Mouse (Mus musculus) fibroblast of lung, adult 2 months (primary cell): ENCODE data around the gene 5330417C22Rik.
"Not testable (repeated sequence)": the region's sequence is repeated elsewhere in the genome, so short reads cannot be mapped to it uniquely, and the experiment has no call there.

Experiments used
- DNase-seq: peaks from one replicate; pipeline ENCODE4 v3.0.0-alpha.2; 2011; ENCODE audit warnings: low read depth

The 5330417C22Rik gene

DNA sequence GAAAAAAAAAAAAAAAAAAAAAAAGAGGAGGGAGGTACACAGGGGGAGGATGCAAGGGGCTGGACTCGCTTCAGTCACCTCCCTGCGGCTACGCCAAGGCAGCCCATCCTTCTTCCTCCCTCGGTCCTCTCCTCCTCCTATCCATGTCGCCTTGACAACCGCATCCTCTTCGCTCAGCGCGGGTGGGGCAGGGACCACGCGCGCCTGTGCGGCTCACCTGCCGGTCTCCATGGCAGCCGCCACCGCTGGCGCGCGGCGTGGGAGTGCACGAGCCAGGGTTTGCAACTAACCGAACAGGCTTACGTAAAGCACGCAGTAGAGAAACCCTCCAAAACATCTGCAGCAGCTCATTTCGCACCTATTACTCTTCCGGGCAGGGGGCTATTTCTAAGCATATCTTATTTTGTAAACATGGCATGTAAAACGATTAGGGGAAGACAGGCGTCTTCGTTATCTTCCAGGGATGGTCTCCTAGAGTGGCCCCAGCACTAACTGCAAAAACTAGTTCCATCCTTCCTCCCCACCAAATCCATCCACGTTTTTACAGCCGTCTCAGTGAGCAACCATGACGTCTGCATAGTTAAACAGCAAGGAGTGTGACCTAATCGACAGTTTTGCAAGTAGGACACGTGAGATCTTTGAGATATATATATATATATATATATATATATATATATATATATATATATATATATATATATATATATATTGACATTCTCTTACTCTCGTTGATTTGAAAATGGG, at the start of gene 5330417C22Rik:
Gene 5330417C22Rik, minus strand, starts transcription at position 20 of the 744 bp plus-strand sequence.
- no peak for DNase-seq

DNA sequence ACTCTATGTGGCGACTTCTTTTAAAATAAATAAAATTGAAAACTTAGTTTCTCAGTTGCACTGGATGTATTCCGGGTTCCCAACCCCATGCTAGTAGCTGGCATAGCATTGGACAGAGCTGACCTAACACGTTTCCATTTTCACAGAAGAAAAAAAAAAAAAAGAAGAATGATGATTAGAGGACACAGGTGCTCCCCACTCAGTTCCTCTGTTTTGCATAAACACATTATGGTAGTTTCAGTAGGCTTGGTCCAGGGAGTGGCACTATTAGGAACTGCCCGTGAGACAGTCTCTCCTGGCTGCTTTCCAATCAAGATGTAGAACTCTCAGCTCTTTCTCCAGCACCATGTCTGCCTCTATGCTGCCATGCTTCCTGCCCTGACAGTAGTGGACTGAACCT, 48.2 kb upstream of the 5330417C22Rik start:
- DNase-seq: no peak

DNA sequence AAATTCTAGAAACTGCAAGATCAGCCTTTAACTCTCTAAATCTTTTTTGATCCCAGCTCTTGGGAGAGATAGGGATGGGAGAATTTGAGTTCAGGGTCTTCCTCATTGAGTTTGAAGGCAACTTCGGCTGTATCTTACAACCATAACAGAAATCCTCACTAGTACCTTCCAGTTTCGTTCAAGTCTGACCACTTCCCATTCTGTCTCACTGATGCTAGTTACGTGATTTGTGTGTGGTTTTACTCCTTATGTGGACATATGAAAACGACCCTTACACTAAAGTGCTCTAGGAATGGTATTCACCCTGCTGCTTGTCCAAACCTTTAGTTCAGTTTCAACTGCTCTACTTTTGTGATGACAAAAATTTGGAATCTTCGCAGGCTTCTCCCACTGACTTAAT, 37.7 kb upstream of the 5330417C22Rik start:
- no peak for DNase-seq

DNA sequence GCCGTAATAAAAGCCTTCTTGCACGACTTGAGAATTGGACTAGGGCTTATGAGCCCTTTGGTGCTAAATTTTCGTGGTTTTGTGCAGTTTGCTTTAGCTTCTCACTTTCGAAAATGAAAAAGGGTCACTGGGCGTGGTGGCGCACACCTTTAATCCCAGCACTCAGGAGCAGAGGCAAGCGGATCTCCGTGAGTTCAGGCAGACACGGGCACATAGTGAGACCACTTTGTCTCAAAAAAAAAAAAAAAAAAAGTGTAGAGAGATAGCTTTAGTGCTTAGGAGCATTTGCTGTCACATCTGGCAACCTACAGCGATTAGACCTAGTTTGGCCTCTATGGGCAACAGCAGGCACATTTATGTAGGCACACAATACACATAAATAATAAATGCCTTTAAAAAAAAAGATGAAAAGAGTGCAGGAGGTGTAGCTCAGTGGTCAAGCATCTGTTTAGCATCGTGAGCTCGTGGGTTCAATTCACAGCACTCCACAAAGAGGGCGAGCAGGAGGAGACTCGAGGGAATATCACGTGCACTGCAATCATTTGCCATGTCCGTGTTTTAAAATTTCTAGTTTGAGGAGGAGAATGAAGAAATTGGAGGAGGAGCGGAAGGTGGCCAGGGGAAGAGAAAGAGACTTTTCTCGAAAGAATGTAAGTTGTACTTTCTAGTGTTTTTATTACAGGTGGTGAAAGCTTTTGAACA, 36.1 kb upstream of the 5330417C22Rik start:
- DNase-seq: no peak

DNA sequence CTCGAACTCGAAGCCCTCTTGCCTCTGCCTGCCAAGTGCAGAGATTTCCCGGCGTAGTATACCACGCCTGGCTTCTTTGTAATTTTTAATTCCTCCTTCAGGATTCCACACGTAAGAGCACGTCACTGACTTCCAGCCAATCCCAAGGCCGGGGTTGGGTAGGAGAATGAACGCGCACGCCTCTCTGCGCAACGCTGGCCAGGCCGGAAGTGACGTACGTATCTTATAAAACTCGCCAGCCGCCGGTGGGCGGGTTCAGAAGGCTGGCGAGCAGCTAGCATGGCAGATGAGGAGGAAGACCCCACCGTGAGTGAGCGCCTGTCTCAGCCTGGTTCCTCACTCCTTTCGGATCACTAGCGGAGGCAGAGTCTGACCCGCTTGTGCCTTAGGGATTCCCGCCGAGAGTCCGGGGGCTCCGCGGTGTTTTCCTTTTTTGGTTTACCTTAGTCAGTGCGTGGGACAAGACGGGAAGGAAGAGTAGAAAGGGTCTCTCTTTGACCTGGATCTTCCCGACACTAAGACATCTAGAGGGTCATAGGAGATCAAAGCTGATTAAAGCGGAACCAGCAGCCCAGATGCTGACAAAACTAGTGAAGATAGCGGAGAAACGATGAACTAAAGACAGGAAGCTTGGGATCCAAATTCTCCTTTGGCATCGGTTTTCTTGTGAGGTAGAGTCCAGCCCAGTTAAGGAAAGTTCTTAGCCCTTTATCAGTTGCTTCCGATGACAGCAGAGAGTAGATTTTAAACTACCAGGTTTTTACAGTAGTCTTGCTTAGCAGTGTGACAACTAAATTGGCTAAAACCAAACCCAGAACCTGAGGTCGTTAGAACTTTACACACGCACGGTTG, 35.3 kb upstream of the 5330417C22Rik start, which contains the start of gene Taf13:
Gene Taf13, plus strand, starts transcription at position 256 of the 852 bp plus-strand sequence.
- DNase-seq: peak; percentile 88

DNA sequence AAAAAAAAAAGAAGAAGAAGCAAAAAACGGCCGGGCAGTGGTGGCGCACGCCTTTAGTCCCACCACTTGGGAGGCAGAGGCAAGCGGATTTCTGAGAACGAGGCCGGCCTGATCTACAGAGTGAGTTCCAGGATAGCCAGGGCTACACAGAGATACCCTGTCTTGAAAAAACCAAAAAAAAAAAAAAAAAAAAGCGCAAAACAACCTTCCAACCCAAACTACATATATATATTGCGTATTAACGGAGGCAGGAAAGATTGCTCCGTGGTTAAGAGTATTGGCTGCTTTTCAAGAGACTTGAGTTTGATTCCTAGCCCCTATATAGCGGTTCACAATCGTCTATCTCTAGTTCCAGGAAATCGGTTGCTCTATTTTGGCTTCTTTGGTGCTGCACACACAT, 34.5 kb upstream of the 5330417C22Rik start:
- no peak for DNase-seq

DNA sequence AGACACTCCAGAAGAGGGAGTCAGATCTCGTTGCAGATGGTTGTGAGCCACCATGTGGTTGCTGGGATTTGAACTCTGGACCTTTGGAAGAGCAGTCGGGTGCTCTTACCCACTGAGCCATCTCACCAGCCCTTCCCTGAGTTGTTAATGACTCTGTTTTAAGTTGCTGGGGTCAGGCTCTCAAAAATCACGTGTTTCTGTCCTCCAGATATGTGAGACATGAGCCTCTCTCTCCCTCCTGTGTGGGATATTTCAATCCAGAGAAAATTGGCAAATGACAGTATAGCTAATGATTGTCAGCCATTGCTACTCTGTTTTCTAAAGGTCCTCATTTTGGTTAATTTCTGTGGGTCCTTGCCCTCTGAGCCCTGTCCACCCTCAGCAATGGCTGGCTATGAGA, 33.3 kb upstream of the 5330417C22Rik start:
- DNase-seq: not testable (repeated sequence)

DNA sequence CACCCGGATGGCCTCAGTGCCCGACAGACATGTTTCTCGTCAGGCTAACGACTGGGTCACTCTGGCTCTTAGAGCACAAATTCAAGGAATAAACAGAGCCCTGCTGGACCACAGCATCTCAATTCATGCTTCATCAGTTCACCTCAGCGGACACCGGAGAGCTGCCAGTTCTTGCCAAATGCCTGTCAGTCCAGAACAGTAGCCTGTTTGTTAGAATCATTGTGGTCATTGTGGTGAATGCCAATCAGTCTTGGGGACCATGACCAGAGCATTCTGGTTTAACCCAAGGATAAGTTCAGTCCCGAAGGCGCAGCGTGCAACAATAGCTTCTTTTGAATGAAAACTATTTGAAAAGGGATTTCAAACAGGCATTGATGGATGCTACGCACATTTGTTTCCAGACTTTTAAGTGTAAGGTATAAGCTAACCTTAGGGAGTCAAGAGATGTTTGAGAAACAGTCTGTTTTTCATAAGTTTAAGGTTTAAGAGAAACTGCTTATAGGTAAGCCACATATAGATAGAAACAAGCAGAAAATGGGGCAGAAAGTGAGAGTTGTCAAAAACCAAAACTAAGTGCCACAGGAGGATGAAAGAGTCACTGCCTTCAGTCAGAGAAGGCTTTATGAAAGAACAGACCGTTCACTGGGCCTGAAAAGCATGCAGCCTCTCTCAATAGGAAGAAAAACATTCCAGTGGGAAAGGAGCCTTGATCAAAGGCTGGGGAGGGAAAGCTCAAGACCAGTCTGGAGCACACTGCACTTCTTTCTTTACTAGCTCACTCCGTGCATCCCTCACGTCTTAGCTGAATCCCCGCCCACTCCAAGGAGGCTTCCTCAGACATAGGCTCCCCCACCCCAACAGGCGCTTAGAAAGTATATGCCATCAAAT, 31.9 kb upstream of the 5330417C22Rik start:
- DNase-seq: peak; percentile 59

DNA sequence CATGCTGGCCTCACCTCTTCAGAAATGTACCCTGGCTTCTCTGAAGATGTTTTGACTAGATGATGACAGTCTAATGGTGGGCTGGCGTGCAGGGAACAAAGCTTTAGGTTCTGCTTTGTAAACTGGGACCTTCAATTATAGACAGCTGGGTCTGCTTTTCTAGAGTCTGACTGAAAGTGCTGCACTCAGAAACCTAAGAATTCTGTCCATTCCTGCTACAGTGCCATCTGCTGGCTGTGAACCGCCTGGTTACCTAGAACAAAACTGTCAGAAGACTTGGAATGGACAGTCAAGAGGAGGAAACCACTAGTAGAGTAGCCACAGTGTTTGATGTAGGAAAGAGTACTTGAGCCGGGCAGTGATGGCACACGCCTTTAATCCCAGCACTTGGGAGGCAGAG, 27.0 kb upstream of the 5330417C22Rik start:
- peak; percentile 72 for DNase-seq

DNA sequence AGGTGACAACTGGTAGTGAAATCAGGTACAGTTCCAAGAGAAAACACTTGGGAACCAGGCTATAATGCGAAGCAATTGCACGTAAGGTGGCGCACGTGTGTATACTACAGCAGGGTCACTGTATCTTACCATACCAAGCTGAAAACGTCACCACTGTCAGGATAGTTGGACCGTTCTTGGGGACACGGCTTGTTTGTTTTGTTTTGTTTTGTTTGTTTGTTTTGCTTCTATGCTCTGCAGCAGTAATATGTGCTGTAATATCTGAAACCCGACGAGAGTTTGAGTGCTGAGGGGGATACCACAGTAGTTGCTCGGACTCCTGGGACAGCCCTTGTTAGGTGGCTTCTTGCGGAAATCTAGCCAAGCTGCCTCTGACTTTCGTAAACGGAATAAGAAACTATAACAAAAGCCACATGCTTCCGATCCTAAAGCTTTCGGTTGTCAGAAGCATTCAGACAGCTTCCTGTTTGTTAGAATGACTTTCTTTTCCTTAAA, 26.5 kb upstream of the 5330417C22Rik start:
- DNase-seq: no peak

DNA sequence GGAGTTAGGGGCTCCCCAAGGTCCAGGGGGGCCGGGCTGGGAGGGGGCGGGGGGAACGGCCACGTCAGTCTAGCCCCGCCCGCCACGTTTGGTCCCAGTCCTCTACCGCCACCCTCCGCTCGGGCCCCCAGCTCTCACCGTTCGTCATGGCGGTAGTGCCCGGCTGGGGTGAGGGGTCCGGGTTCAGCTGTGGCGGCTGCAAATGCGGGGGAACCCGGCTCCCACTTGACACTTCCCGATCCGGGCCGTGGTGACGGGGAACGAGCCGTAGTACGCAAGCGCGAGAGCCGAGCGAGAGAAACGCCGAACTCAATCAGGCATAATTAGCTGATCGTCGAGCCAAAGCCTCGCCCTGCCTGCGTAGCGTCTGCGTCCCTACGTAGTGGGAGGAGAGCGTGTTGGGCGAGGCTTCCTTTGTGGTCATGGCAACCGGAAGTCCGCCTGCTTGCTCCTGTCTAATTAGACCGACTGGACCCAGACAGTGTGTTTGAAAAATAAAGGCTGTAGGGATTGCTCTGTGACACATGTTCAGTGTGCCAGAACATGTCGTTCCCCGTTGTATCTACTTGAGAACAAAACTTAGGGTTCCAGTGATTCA, 25.9 kb upstream of the 5330417C22Rik start, which contains the start of gene Tmem167b:
Gene Tmem167b, minus strand, starts transcription at position 334 of the 598 bp plus-strand sequence.
- DNase-seq: peak; percentile 96

DNA sequence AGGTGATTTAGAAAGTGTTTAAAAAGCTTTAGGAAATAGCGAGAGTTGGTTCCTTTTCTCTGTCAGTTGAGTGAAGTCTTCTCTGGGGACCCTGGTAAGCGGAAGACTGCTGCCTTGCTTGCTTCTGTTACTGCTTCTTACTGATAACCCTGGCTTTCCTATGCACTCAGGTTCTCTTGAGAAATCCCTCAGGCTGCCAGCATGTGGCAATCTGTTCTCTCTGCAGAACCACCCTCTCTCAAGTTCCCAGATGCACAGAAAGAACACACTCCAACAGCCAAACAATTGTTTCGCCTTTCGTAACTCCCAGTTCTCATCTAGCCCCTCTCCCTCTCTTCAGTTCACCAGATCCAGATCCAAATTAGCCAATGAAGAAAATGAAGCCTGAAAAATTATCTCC, 21.6 kb upstream of the 5330417C22Rik start:
- no peak for DNase-seq

DNA sequence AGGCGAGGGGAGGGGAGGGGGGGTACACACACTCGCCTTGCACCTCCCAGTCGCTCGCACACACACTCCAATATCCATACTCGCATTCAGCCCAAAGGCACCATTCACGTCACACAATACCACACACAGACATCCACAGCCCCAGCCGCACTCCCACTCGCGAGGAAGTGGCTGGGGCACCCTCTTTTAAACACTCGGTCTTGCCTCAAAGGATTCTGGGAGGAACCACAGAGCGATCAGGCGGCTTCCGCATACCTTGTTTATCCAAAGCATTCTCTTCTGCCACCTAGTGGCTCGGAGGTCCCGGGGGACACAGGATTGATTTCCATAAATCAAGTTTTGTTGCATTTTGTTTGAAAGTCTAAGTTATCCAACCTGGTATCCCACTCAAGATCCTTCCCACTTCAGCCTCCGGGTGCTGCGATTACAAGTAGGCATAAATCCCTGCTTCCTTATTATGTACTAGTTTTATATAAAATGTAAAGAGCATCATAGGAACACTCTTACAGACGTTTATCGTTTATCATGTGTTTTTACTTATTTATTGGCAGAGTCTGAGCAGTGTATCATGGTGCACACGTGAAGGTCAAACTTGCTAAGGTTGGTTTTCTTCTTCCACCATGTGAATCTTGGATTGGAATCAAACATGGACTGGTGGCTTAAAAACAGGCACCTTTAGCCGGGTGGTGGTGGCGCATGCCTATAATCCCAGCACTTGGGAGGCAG, 18.4 kb upstream of the 5330417C22Rik start:
- DNase-seq: peak; percentile 87

DNA sequence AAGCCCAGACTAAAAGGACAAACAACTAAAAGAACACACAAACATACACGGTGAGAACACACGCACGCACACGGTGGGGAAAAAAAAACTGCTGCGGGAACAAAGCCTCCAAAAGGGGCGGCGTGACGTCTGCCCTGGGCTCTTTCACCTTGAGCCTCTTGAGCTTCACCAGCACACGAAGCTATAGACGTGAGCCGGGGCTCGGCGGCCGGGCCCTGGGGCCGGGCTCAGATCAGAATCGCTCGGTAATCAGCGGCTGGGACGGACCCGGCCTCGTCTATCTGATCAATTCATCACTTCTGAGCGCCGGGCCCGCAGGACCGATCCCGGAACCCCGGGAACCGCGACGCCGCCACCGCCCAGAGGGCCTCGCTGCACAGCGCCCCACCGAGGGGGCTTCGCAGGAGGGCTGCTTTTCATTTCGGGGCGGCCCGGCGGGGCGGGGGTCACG, 17.8 kb upstream of the 5330417C22Rik start:
- no peak for DNase-seq

DNA sequence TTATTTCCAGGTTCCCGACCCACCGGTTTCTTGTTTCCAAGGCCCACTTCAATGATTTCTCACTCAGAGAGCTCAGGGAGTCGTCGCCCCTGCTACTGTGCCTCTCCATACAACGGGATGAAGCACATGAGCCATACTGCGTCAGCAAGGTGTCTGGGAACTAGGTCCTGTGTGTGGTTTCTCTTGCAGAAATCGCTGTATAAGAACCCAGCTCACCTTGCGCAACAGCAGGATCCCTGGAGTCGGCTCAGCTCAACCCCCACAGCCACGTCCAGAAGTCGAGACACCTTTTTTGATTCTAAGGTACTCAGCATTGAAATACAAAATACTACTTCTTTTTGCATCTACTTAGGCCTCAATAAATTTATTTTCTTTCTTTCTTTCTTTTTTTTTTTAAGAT, 6.0 kb upstream of the 5330417C22Rik start:
- DNase-seq: no peak

DNA sequence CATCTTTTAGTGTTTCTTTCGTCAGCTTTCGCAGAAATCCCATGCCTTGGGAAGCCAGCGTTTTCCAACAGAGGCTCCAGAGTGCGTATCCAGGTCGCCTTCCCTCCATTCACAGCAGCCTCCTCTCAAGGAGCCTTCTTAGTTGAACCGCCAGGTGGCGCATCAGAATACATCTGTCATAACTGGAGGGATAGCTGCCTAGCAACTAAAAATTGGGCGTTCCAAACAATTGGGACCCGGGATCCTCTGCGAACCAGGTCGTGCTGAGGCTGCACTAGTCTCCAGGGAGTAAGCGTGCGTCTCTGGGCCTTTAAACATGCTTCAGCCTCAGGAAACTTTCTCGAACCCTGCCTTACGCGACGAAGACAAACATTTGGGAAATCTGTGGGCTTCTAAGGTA, 967 bp upstream of the 5330417C22Rik start:
- DNase-seq: peak; percentile 55

DNA sequence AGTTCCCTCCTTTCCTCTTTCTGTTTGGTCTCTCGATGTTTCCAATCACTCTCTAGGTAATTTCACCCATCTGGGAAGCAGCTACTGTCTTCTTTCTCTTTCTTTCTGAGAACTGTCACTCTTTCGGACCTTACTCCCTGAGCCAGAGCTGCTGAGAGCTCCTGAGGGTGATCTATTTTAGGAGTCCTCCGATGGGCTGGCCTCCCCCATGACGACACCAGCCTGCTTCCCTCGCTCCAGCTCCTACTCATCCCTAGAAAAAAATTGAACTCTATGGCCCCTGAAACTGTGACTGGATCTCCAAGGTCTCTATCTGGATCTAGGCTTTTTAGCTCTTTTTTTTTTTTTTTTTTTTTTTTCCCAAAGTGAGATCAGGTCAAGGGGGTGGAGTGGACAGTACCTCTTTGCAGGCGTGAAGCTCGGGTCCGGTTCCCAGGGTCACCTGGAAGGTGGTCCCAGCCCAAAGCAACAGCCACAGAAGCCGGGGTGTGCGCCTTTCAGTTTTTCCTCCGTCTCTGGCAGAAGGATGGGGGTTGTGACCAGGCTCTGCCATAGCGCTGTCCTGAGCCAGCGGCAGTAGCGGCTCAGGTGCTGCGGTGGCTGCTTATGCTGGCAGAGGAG, 330 bp downstream of the 5330417C22Rik start:
- DNase-seq: no peak

DNA sequence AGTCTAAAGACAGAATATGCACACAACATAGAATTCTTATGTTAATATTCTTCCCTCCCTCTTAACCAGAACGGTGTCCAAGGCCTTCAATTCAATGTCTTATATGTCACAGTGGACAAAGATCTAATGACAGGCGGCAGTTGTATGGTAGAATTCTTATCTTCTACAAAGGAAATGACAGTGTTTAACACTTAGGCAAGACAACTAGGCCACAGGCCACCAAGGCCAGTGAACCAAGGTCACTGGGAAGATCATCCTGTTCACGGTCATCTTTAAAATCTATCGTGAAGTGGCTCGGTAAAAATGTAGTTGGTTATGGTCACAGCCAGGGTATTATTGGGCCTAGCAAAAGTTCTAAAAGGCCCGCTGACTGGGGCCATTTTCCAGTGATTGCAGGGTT, 2.4 kb downstream of the 5330417C22Rik start, which contains the start of gene 1700013F07Rik:
Gene 1700013F07Rik, plus strand, starts transcription at position 200 of the 400 bp plus-strand sequence.
- no peak for DNase-seq

DNA sequence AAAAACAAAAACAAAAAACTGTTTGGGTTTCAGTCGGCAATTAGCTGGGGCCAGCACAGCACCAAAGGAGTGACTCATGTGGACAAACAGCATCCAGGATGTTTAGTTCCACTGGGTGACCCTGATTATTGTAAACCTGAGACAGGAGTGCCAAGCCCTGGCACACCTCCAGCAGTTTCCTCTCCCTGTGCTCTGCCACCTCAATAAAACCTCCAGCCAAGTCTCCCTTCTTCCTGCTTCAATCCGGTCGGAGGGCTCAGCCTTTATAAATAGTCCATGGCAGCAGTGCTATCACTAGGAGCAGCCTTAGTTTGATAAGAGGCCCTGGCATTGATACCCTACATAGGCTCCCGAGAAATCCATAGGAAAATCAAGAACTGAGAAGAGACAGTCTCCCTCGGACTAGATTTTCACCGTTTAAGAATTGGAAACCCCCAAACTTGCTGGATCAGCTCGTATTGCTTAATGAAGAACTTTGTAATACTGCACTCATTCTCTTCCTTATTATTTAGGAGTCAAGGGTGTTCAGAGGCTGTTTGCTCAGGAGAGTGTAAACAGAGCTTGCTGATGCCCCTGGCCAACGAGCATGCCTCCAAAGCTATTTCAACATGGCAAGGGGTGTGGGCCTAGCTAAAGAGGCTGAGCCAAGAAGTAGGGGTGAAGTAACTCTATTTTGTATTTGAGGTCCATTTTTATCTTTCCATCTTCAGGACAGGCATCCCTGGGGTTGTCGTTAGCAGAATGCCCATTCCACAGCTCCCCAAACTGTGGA, 3.0 kb downstream of the 5330417C22Rik start:
- no peak for DNase-seq
